Mouse (Mus musculus): Measurements from ENCODE around the gene Prmt3. TPM values are rescaled to one million over a fixed set of nuclear protein-coding genes. Genes with fewer than 3 reads are reported as not detected.

Prmt3 gene
- total RNA-seq (2021), result 10 to 100 TPM; 14.4 to 15.4 TPM

DNA sequence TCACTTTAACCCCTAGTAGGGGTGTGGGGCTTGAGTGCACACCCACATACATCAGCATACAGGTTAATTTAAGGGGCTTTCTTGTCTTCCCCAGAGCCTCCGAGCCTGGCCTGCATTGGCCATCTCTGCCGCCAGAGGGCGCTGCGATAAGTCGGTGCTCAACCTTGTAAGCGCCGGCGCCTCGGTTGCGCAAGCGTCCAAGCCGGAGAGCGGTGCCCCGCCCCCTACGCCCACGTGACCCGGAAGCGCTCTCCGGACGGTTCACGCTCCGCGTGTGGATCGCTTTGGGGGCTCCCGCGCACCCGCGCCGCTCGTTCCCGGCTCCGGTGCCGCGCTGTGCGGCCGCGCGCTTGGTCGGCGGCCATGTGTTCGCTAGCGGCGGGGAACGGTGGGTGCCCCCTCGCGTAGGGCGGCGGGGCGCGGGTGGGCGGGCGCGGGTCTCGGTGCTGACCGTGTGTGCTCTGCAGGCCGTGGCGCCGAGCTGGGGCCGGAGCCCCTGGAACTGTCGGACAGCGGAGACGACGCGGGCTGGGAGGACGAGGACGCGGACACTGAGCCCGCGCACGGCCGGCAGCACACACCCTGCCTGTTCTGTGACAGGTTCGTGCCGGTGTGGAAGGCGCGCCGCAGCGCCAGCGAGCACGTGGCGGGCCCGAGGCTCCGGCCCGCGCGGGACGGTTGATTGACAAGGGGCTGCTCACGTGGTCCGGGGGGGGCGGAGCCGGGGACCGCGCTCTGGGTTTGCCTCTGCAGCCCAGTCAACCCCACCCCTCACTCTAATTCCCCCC lies at the start of gene Prmt3:
TSS of gene Prmt3 (plus strand) at position 233 of the 788 bp plus-strand sequence.
- DNase-seq, result peak; percentile 97 to 98
- intact Hi-C loops (cut with DNase I), result loop anchor here (1.0 to 10.0 kb wide), 2 partner anchors 145 to 1656 kb away; no protein-coding TSS in a partner anchor

DNA sequence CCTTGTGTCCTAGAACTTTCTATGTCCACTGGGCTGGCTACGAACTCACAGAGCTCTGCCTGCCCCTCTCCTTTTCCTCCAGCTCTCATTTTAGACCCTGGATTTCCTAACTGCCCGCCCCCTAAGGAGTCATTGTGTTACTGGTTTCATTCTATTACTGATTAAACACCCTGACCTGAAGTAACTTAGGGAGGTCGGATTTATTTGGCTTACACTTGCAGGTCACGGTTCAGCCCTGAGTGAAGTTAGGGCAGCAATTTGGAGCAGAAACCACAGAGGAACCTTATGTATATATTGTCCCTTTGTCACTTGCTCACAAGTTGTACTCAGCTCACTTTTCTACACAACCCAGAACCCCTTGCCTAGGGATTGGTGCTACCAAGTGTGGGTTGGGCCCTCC lies 43.8 kb upstream of the Prmt3 start:
- DNase-seq, result no peak
- intact Hi-C loops (cut with DNase I), result no loop called here

DNA sequence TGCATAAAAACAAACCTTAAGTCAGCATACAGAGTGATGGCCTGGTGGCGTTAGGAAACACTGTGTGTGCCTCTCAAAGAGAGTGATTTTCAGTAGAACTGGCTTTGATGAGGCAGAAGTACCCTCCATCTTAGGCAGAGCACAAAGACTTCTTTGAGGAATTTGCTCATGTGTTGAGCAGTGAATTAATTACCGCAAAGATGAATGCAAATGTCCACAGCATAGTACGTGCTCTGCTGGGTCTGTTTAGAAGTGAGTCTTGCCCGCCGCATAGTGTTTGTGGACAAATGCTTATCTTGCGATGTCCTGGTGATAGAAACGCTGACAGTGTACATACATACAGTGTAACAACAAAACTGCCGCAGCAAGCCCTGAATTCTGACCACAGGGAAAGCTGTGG lies 38.7 kb upstream of the Prmt3 start:
- DNase-seq, result no peak
- intact Hi-C loops (cut with DNase I), result no loop called here

DNA sequence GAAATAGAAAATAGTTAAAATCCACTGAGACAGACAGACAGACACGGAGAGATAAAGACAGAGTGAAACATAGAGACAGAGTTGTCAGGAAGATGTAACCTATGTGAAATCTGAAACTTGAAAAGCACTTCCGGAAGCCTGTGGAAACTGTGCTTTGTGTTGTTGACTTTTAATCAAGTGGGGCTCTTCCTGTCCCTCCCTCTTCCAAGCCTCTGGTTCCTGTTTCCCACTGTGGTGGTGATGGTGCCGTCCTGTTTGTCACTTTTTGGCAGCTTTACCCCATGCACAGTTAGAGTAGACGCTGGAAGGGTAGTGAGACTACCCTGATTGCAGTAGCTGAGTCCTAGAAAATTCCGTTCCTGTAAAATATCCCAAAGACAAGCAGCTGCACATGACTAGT lies 36.7 kb upstream of the Prmt3 start:
- intact Hi-C loops (cut with DNase I), result no loop called here
- DNase-seq, result peak in 1 of 2 experiments; percentile 11

DNA sequence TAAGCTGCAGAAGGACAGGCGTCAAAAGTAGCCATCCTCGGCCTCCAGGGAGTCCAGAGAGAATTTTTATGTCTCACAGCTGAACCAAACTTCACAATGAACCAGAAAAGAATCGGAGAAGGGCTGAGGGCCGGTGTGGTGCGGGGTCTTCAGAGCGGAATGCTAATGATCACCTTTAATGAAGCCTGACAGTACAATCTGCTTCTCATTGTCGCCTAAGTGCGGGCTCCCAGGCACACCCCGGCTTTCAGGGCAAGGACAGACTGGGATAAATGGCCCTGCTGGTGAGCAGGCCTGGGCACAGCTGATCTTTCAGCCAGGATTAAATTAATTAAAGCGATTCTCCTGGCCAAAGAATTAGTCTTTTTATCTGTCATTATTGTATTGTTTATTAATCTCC lies 36.2 kb upstream of the Prmt3 start:
- DNase-seq, result no peak
- intact Hi-C loops (cut with DNase I), result no loop called here

DNA sequence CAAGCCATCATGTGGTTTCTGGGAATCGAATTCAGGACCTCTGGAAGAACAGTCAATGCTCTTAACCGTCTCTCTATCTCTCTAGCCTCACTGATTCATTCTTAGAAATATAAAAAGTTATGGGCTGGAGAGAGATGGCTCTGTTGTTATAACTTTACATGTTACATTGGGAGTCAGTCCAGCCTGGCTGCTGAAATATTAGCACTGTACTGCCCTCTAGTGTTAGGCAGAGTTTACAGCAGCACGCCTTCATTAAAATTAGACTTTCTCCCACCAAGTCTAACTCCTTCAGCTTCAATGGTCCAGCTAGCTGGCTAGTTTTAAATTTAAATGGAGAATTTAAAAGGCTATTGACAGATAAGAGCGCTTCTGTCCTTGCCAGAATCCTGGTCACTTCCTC lies 27.0 kb upstream of the Prmt3 start:
- peak; percentile 44 to 61 for DNase-seq
- intact Hi-C loops (cut with DNase I), result loop anchor here (5.0 kb wide), 1 partner anchor 279 kb away; no protein-coding TSS in a partner anchor

DNA sequence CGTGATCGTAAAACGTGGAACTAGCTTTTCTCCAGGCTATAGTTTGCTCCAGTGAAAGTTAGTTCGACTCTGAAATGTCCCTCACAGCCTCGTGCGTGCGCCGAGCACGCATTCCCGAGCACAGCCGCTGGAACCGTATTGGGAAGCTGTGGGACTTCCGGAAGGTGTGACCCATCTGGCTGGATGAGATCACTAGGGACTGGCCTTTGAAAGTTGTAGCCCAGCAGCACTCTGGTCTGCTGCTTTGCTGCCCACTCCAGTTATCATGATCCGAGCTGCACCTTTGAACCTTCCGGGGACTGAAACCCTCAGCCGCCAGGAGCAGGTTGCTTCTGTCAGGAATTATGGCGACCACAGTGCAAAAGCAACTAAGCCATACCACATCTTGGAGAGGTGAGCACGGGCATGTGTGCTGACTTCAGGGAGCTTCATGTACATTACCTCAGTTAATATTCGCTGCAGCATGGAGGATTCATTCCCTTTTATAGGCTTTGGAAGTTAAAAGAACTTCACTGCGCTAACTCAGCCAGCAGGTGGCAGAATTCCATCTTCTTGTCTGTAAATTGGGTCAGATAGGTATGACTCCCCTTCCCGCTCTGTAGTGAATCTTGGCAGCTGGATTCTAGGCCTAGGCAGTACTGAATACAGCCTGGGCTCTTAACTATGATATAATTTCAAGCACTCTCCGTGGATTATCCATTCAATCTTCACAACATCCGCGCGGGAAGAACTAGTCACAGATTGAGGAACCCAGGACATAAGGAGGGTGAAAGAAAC lies 25.2 kb upstream of the Prmt3 start:
- peak; percentile 18 to 54 for DNase-seq
- intact Hi-C loops (cut with DNase I), result loop anchor here (5.0 kb wide), 1 partner anchor 281 kb away; no protein-coding TSS in a partner anchor

DNA sequence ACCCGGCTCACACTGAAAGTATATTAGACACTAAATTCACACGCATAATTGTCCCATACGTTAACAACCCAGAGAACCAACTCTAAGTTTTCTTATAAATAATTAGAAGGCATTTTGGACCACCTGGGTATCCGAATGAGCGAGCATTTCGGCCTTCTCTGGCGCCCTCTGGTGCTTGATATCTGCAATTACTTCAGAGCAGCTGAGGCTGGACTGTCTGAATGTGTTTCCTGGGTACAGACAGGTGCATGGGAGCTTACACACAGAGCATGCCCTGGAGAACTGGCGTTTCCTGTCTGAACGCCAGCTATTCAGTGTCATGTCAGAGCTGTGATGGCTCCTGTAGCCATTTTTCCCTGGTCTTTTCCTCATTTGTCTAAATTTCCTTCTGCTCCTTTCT lies 23.4 kb upstream of the Prmt3 start:
- peak; percentile 59 to 77 for DNase-seq
- intact Hi-C loops (cut with DNase I), result loop anchor here (1.0 to 5.0 kb wide), 2 partner anchors 138 to 282 kb away; no protein-coding TSS in a partner anchor

DNA sequence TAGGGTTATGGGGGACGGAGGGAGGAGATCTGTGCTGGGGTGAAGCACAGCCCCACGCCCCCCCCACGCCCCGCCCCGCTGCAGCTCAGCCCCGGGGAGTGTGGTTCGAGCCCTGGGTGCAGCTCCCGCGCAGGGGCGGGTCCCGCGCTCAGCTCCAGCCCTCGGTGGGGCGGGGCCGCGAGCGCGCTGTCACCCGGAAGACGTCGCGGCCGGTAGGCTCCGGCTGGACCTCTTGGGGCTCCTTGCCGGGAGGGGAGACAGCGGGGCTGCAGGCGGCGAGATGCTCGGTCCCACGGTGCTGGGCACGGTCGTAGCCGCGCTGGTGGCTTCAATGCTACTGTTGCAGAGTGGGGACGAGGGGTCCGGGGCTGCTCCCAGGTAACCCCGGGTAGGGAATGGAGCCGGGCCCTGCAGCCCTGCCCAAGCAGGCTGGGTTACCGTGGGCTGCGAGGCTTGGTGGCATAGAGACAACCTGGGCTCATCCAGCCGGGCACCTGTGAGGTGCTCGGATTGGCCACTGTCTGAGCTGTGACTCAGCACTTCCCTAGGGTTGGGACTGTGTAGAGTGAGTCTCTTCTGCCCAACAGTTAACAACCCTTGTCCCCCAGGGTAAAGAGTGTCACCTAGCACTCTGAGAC lies 19.1 kb upstream of the Prmt3 start, which contains the start of gene Htatip2:
TSS of gene Htatip2 (plus strand) at position 182 of the 638 bp plus-strand sequence.
- intact Hi-C loops (cut with DNase I), result no loop called here
- DNase-seq, result peak; percentile 31 to 51

DNA sequence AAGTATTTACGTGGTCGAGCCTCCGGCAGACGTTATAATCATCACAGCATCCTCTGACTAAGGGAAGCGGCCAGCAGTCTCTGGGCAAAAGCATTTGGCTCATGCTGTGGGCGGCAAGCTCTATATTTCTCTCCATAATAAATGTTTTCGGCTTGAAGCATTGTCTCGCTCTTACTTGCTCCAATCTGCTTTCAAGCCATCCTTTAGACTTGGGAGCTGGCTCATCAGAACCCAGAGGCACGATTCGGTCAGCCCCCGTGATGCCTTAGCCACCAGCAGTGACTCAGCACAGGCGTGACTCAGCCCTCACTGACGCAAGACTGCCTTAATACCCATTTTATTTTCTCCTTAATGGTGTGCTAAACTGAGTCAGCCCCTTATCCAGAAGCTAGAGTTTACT lies 15.5 kb upstream of the Prmt3 start:
- intact Hi-C loops (cut with DNase I), result no loop called here
- no peak for DNase-seq

DNA sequence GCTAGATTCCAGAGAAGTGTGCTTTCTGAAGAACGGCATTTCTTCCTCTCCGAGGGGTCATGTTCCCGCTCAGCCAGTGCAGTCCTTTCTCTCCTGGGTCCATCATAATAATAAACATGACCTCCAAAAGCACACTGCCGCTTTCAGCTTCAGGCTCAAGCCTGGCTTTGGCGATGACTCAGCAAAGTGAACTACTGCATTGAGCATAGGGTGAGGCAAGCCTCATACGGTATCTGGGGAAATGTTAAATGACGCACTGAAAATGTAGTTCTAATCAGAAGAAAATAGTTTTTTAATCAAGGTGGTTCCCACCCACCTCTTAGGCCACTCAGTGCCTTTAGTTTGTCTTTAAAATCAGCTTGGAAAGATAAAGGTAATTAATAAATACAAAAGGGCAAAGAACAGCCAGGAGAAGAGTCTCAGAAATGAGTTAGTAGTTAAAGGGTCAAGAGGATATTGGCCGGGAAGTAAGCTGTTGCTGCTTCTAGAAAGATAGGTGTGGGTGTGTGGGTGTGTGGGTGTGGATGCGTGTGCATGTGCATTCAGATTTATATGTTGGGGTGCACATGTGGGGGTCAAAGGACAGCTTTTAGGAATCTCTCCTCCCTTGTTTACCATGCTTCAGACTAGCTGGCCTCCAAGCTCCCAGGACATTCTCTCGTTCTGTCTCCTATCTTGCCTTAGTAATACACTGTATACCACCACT lies 14.0 kb upstream of the Prmt3 start:
- intact Hi-C loops (cut with DNase I), result no loop called here

DNA sequence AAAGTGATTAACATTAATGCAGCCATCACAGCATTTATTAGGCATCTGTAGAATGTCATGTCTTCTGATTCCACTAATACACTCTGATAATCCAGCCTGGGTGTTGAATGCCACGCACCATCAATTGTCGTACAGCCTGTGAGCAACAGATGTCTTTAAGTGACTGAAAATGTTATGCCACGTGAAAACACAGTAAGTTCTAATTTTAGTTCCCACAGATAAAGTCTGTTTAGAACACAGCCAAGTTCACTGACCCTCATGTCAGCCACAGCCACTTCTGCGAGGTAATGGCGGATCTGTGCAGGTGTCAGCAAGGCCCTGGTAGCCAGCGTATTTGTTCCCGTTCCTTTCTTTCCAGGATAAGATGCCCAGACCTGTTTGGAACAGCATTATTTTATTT lies 12.0 kb upstream of the Prmt3 start:
- intact Hi-C loops (cut with DNase I), result no loop called here
- DNase-seq, result no peak

More for the DNA sequence above, 14.0 kb upstream of the Prmt3 start:
- no peak for DNase-seq

DNA sequence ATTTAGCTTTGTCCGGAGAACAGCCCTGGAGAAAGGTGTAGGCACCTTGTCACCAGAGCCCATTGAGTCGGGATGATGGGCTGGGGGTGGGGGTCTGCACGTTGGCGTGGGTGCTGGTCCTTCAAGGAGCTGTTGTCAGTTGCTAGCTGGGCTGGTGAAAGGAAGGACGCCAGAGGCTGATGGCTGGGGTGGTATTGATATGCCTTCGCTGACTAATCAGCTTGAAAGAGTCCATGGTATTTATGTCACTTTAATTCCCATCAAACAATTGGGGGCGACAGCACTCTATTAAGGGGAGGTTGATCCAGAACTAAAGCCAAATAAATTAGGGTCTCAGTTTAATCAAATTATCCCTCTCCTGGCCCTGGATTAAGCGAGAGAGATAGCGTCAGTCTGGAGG lies 9.6 kb upstream of the Prmt3 start:
- DNase-seq, result no peak
- intact Hi-C loops (cut with DNase I), result no loop called here

DNA sequence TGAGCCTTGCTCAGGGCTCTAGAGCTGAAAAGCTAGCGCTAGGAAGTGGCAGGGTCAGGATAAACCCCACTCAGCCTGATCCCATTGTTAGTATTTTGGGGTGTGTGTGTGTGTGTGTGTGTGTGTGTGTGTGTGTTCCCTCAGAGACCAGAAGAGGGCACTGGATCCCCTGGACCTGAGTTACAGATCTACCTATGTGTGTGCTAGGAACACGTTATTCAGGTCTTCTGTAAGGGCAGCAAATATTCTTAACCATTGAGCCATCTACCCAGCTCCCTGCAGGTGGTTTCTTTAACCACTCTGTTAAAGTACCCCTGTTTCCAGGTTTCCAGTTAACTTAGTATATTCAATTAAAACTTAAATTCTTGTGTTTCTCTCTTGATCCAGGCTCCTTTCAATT lies 3.8 kb upstream of the Prmt3 start:
- intact Hi-C loops (cut with DNase I), result loop anchor here (10.0 kb wide), 1 partner anchor 1660 kb away; no protein-coding TSS in a partner anchor
- no peak for DNase-seq

DNA sequence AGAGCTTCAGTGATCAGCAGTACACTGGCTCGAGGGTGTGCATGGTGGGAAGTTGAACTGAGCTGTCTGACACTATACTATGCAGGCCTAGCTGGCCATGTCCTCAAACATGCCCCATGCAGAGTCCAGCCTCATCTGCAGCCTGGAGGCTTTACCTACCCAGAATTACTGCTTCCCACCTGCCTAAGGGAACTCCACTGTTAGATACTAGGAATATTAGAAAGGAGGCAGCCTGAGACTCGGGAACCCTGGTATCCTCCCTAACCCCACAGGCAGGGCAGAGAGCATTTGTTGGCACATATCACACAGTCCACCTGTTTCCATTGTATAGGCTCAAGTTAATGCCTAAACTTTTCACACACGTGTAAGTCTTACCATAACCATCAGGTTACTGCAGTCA lies 561 bp upstream of the Prmt3 start:
- intact Hi-C loops (cut with DNase I), result loop anchor here (10.0 kb wide), 1 partner anchor 1657 kb away; no protein-coding TSS in a partner anchor
- no peak for DNase-seq

DNA sequence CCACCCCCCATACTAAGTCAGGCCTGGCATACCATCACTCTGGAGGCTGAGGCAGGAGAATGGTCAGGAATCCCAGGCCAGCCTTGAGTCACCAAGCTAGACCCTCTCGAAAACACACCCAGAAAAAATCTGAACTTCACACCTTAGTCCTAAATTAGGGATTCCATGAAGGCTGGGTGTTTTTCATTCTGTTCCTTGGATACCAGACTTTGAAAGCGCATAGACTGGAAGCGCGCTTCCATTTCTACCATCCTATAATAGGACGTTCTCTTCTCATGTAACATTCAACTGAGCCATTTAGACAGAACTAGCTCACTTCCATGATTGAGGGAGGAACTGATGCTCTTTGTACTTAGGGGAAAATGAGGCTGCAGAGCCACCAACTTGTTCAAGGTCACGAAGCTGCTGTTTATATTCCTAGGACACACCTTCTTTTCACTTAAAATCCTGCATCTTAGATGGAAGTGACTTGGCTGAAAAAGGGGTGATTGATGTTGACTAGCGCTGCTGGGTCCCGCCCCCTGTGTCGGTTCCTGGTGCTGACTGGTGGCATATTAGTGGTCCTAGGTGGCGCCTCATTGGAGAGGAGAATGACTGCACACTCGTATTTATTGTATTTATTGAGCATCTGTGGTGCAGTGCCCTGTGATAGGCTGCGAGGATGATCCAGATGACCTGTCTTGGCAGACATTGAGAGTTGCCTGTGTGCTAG lies 914 bp downstream of the Prmt3 start:
- intact Hi-C loops (cut with DNase I), result loop anchor here (1.0 to 10.0 kb wide), 2 partner anchors 144 to 1656 kb away; no protein-coding TSS in a partner anchor

DNA sequence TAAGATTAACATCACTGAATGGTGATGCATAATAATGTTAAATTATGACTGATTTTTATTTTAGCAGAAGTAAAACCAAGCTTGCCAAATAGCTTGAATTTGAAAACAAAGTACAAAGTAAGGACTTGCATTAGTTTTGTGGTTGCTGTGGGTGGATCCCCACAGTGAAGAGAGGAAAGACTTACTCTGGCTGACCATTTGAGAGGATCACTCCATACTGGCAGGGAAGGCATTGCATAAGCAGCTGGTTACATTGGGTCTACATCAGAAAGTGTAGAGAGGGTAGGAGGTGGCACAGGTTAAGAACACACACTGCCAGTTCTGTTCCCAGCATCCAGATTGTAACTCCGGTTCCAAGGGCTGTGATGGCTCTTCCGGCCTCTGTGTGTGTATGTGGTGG lies 4.9 kb downstream of the Prmt3 start:
- intact Hi-C loops (cut with DNase I), result no loop called here
- DNase-seq, result no peak

More for the DNA sequence above, 914 bp downstream of the Prmt3 start:
- no peak for DNase-seq

DNA sequence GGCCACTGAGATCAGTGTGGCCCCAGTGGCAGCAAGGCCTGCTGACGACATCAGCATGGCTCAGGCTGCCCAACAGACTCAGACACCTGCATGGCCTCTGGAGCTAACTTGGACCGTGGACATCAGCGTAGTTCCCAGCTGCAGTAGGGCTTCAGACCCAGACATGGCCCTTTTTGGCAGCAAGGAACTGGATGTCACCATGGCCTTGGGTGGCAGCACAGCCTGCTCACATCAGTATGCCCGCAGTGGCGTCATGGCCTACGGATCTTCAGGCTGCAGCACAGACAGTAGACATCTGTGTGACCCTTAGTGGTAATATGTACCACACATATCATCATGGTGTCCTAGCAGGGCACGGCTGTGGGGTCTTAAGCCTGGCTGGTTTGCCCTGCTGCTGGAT lies 7.0 kb downstream of the Prmt3 start:
- intact Hi-C loops (cut with DNase I), result no loop called here
- no peak for DNase-seq

DNA sequence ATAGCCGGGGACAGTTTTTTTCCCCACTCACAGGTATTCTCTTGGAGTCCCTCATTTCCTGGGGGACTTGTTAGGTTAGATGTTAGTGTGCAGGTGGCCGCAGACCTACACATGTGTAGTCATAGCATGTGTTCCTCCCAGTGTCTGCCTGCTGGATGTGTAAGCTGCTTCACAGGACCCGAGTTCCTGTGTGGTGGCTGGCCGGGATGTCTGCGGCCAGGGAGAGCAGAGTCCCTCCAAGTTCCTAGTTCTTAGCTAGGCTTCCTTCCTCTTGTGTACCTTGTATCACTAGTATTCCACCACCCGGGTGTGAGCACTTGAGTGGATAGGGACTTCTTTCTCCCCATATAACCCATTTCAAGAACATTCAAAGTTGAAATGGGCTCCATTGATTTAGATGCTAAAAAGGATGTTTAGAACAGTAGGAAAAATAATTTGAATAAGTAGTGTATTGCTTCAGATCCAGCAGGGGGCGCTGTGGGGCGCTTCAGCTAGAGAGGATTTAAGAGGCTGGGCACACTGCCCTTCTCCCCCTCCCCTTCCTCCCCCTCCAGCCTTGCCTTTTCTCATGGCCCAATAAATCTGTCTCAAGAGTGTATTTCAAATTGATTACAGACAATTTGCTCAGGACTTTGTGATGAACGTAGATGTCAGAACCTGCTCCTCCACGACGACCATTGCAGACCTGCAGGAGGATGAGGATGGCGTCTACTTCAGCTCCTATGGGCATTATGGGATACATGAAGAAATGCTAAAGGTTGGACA lies 8.7 kb downstream of the Prmt3 start:
- intact Hi-C loops (cut with DNase I), result loop anchor here (1.0 kb wide), 1 partner anchor 24 kb away; no protein-coding TSS in a partner anchor
- DNase-seq, result peak; percentile 17 to 62
